Mouse (Mus musculus) forebrain, embryonic 11.5 days (tissue): ENCODE measurements around the gene Nfat5. TPM values are rescaled to one million over a fixed set of nuclear protein-coding genes. Genes with fewer than 3 reads are reported as not detected.

Experiments used
- ATAC-seq: fragments of 200-750 bp; cut with Nextera tagmentation; replicated peaks from 2 replicates; pipeline ENCODE4 v1.8.0; 2017; ENCODE audit warnings: moderate TSS enrichment; ENCODE audit not compliant: low FRiP score
- DNase-seq: peaks from one replicate; pipeline ENCODE4 v3.0.0-alpha.2; 2017; ENCODE audit warnings: low spot score
- H3K27ac ChIP-seq: fragments of 300-500 bp; sonication (generic); 2 replicates; pipeline ENCODE4 v1.5.1; 2014; ENCODE audit warnings: low read depth, low read length
- H3K27me3 ChIP-seq: fragments of 300-500 bp; sonication (generic); 2 replicates; pipeline ENCODE4 v1.6.1; 2014; ENCODE audit warnings: mild to moderate bottlenecking, low read length, mixed read lengths; ENCODE audit not compliant: control insufficient read depth, insufficient read depth
- H3K36me3 ChIP-seq: fragments of 300-500 bp; sonication (generic); 2 replicates; pipeline ENCODE4 v1.6.1; 2014; ENCODE audit warnings: mild to moderate bottlenecking, low read length, moderate library complexity, mixed read lengths; ENCODE audit not compliant: control insufficient read depth, insufficient read depth
- H3K4me1 ChIP-seq: fragments of 300-500 bp; sonication (generic); replicated peaks from 2 replicates; pipeline ENCODE4 v1.6.1; 2014; ENCODE audit warnings: low read length, mixed read lengths; ENCODE audit not compliant: control insufficient read depth, insufficient read depth
- H3K4me2 ChIP-seq: fragments of 300-500 bp; sonication (generic); 2 replicates; pipeline ENCODE4 v1.6.1; 2014; ENCODE audit warnings: low read depth, mild to moderate bottlenecking, low read length, moderate library complexity, mixed read lengths; ENCODE audit not compliant: severe bottlenecking
- H3K4me3 ChIP-seq: fragments of 300-500 bp; sonication (generic); 2 replicates; pipeline ENCODE4 v1.5.1; 2014; ENCODE audit warnings: low read depth, low read length
- H3K9ac ChIP-seq: fragments of 300-500 bp; sonication (generic); 2 replicates; pipeline ENCODE4 v1.6.1; 2014; ENCODE audit warnings: low read length
- H3K9me3 ChIP-seq: fragments of 300-500 bp; sonication (generic); 2 replicates; pipeline ENCODE4 v1.6.1; 2016; ENCODE audit warnings: low read length, mixed read lengths; ENCODE audit not compliant: control insufficient read depth
- WGBS: fragments of 180-500 bp; shearing (Covaris S2); extraction: QIAGEN DNeasy Blood & Tissue Kit; methylation state at CpG from one replicate; pipeline ENCODE4 v1.1.7; 2014; 5-methylcytosine and 5-hydroxymethylcytosine counted together
- polyA plus RNA-seq: library from polyadenylated mRNA; unstranded; fragments of >200 nt; fragmentation: Nextera tagmentation; extraction: Ambion mirVana; gene quantifications from 2 replicates; pipeline ENCODE4 v1.2.1, GENCODE M21; 2014

Gene Nfat5
- polyA plus RNA-seq, 1 experiment from 2014 or later, result 14.5 TPM

- Histone ChIP-seq H3K4me3 (no peak overlapping the region), H3K9me3 (no peaks in the 10 kb centered on the region), H3K4me2 (no peak overlapping the region), H3K36me3 (no peaks in the 10 kb centered on the region), H3K27ac (no peak overlapping the region), H3K27me3 (no peaks in the 10 kb centered on the region), H3K4me1 (no peaks in the 10 kb centered on the region), H3K9ac (no peak overlapping the region)
- ATAC-seq, result no peak
- no peak for DNase-seq
- 92% methylated on average over 4 of the region's 4 CpGs for WGBS
These were observed 32.1 kb upstream of the Nfat5 start for GRCm38 (mm10) chr8:107261172-107261571.

- Histone ChIP-seq H3K27ac (no peak overlapping the region), H3K9me3 (no peaks in the 10 kb centered on the region), H3K27me3 (no peaks in the 10 kb centered on the region), H3K4me2 (no peak overlapping the region), H3K4me3 (no peak overlapping the region), H3K36me3 (no peaks in the 10 kb centered on the region), H3K9ac (no peak overlapping the region), H3K4me1 (no peaks in the 10 kb centered on the region)
- DNase-seq, result no peak
- ATAC-seq, result no peak
- 77% methylated on average over 8 of the region's 8 CpGs for WGBS
These were observed 31.1 kb upstream of the Nfat5 start for GRCm38 (mm10) chr8:107262046-107262705.

- H3K4me3 ChIP-seq, result no peak overlapping the region
- no peak overlapping the region for H3K4me2 ChIP-seq
- H3K9ac ChIP-seq, result no peak overlapping the region
- no peak overlapping the region for H3K27ac ChIP-seq
- H3K36me3 ChIP-seq, result no peaks in the 10 kb centered on the region
- ATAC-seq, result no peak
- 80% methylated on average over 10 of the region's 10 CpGs for WGBS
- no peaks in the 10 kb centered on the region for H3K27me3 ChIP-seq
- no peaks in the 10 kb centered on the region for H3K9me3 ChIP-seq
- no peak for DNase-seq
- H3K4me1 ChIP-seq, result no peaks in the 10 kb centered on the region
These were observed 27.5 kb upstream of the Nfat5 start for GRCm38 (mm10) chr8:107265811-107266210.

- no peak overlapping the region for H3K4me3 ChIP-seq
- whole genome bisulfite sequencing, result 83% methylated on average over 9 of the region's 9 CpGs
- no peak overlapping the region for H3K27ac ChIP-seq
- DNase-seq, result no peak
- H3K9ac ChIP-seq, result no peak overlapping the region
- H3K36me3 ChIP-seq, result no peaks in the 10 kb centered on the region
- ATAC-seq, result no peak
- H3K9me3 ChIP-seq, result no peaks in the 10 kb centered on the region
- no peaks in the 10 kb centered on the region for H3K4me1 ChIP-seq
- H3K4me2 ChIP-seq, result no peak overlapping the region
- H3K27me3 ChIP-seq, result no peaks in the 10 kb centered on the region
These were observed 24.8 kb upstream of the Nfat5 start for GRCm38 (mm10) chr8:107268501-107268900.

- Histone ChIP-seq H3K4me3 (no peak overlapping the region), H3K36me3 (no peaks in the 10 kb centered on the region), H3K4me1 (no peaks in the 10 kb centered on the region), H3K27ac (no peak overlapping the region), H3K4me2 (no peak overlapping the region), H3K27me3 (no peaks in the 10 kb centered on the region), H3K9me3 (no peaks in the 10 kb centered on the region), H3K9ac (no peak overlapping the region)
- DNase-seq (no peak), ATAC-seq (no peak)
These were observed 24.1 kb upstream of the Nfat5 start for GRCm38 (mm10) chr8:107269191-107269590.

GRCm38 (mm10) chr8:107269617-107270139, 23.6 kb upstream of the Nfat5 start:
- 66% methylated on average over 3 of the region's 3 CpGs for WGBS
- no peak overlapping the region for H3K4me3 ChIP-seq
- no peaks in the 10 kb centered on the region for H3K27me3 ChIP-seq
- no peak overlapping the region for H3K9ac ChIP-seq
- H3K36me3 ChIP-seq, result no peaks in the 10 kb centered on the region
- H3K27ac ChIP-seq, result no peak overlapping the region
- ATAC-seq, result no peak
- H3K4me2 ChIP-seq, result no peak overlapping the region
- H3K4me1 ChIP-seq, result no peaks in the 10 kb centered on the region
- no peaks in the 10 kb centered on the region for H3K9me3 ChIP-seq
- DNase-seq, result no peak

- H3K27ac ChIP-seq, result no peak overlapping the region
- no peaks in the 10 kb centered on the region for H3K36me3 ChIP-seq
- DNase-seq (no peak), ATAC-seq (no peak)
- H3K4me2 ChIP-seq, result no peak overlapping the region
- no peak overlapping the region for H3K4me3 ChIP-seq
- H3K27me3 ChIP-seq, result no peaks in the 10 kb centered on the region
- no peak overlapping the region for H3K9ac ChIP-seq
- no peaks in the 10 kb centered on the region for H3K4me1 ChIP-seq
- H3K9me3 ChIP-seq, result no peaks in the 10 kb centered on the region
- 74% methylated on average over 4 of the region's 4 CpGs for WGBS
These were observed 23.0 kb upstream of the Nfat5 start for GRCm38 (mm10) chr8:107270287-107270686.

- 78% methylated on average over 11 of the region's 11 CpGs for WGBS
- no peak for DNase-seq
- Histone ChIP-seq H3K9me3 (no peaks in the 10 kb centered on the region), H3K36me3 (no peaks in the 10 kb centered on the region), H3K4me2 (no peak overlapping the region), H3K4me3 (no peak overlapping the region), H3K27ac (no peak overlapping the region), H3K4me1 (no peaks in the 10 kb centered on the region), H3K27me3 (no peaks in the 10 kb centered on the region), H3K9ac (no peak overlapping the region)
- ATAC-seq, result no peak
These were observed 22.5 kb upstream of the Nfat5 start for GRCm38 (mm10) chr8:107270751-107271150.

- DNase-seq, result no peak
- no peak overlapping the region for H3K4me3 ChIP-seq
These were observed 15.9 kb upstream of the Nfat5 start for GRCm38 (mm10) chr8:107277323-107277883.

More at GRCm38 (mm10) chr8:107277323-107277883, 15.9 kb upstream of the Nfat5 start:
- Histone ChIP-seq H3K9me3 (no peaks in the 10 kb centered on the region), H3K4me2 (no peak overlapping the region), H3K4me1 (no peaks in the 10 kb centered on the region), H3K36me3 (no peaks in the 10 kb centered on the region), H3K27ac (no peak overlapping the region), H3K9ac (no peak overlapping the region), H3K27me3 (no peaks in the 10 kb centered on the region)
- ATAC-seq, result no peak
- 80% methylated on average over 5 of the region's 5 CpGs for WGBS
